Comparison of ENCODE assay signal across 8 mouse cellular contexts in the genomic region with DNA sequence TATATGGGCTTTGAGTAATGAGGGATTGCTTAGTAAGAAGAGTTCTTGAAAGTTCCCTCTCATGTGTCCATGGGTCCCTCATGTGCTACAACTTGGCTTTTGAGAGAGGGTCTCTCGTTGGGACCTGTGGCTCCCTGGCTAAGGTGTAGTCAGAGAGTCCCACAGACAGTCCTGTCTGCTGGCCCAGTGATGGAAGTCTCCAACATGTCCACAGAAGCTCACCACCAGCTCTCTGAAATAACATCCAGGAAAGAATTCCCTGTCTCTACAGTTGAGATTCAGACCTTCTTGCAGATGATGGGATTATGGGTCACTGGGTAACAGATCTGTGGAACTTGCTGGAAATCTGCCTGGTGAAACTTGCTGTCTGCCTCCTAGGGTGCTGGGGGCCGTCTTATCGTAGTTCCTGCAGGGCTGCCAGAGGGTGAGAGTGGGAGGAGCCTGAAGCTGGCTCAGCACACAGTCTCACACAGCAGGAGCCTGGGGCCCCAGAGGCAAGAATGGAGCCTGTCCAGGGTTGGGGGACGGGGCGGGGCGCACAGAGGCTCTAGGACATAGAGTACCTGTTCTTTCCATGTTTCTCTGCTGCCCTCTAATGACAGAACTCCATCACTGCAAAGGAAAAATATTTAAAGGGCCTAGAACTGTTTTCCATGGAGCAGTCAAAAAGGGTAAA. TPM values are rescaled to one million over a fixed set of nuclear protein-coding genes. Genes with fewer than 3 reads are reported as not detected.
DNase-seq lines count a peak whose midpoint lies in the region; ATAC-seq lines count a peak whose summit lies in the region.

No protein-coding gene starts in this region.

- H3K4me1 ChIP-seq in hindbrain, embryonic 15.5 days (replicated peaks), result peaks cover 9% of the 10 kb centered on the region; the same call in 1 of the 2 replicates

- 0 out of 2 replicates have a peak overlapping the region, but pooled peaks have one; percentile 19 for H3K9ac ChIP-seq in hindbrain, embryonic 15.5 days

- DNase-seq in R1 (ENCODE audit: low read depth, low spot score), result peak; percentile 95
- DNase-seq in cerebellum, postnatal 25 days, result peak; percentile 74 to 86
- peak; percentile 61 to 75 for DNase-seq in frontal cortex, postnatal 36 days (ENCODE audit: low spot score in 2 of 2)
- peak; percentile 63 to 66 for DNase-seq in left cerebral cortex, adult 18-20 months (ENCODE audit: low spot score in 2 of 2)
- DNase-seq in lung, postnatal 4 days, result peak; percentile 89 to 95
- peak; percentile 95 for DNase-seq in retina, postnatal 1 day
- peak; percentile 37 to 80 for DNase-seq in urinary bladder, adult 18-20 months (ENCODE audit: low spot score in 2 of 2)

- H3K36me3 ChIP-seq in hindbrain, embryonic 15.5 days, result no peaks in the 10 kb centered on the region

- H3K9me3 ChIP-seq in hindbrain, embryonic 15.5 days, result no peaks in the 10 kb centered on the region

- H3K27me3 ChIP-seq in hindbrain, embryonic 15.5 days, result no peaks in the 10 kb centered on the region

- ATAC-seq in hindbrain, embryonic 15.5 days (ENCODE audit: low FRiP score, low read depth), result peak; percentile 94

- H3K27ac ChIP-seq in hindbrain, embryonic 15.5 days (replicated peaks), result peak overlapping the region; percentile 25; the same call in 1 of the 2 replicates

- peak overlapping the region; percentile 28 for H3K4me3 ChIP-seq in hindbrain, embryonic 15.5 days

- WGBS in hindbrain, embryonic 15.5 days, result 12% methylated on average over 6 of the region's 6 CpGs

- peak overlapping the region; percentile 58 for H3K4me2 ChIP-seq in hindbrain, embryonic 15.5 days

RNA-seq across cellular contexts. Expression of a gene that starts 7.3 kb away (rescaled TPM):
- 8.3 and 8.4 TPM in 2 replicates for polyA plus RNA-seq in hindbrain, embryonic 15.5 days (2015; fragmentation: Nextera tagmentation; extraction: Ambion mirVana)
- 10 to 100 TPM; 17.4 to 20.2 TPM for total RNA-seq in left cerebral cortex, adult 18-20 months (2021)

RNA-seq across cellular contexts. Expression of a gene that starts 32.1 kb away (rescaled TPM):
- not detected in 2 replicates for polyA plus RNA-seq in hindbrain, embryonic 15.5 days (2015; fragmentation: Nextera tagmentation; extraction: Ambion mirVana)
- not detected for total RNA-seq in left cerebral cortex, adult 18-20 months (2021)

RNA-seq across cellular contexts. Expression of a gene that starts 34.9 kb away (rescaled TPM):
- polyA plus RNA-seq in hindbrain, embryonic 15.5 days (2015; fragmentation: Nextera tagmentation; extraction: Ambion mirVana), result 25.8 and 25.9 TPM in 2 replicates
- 10 to 100 TPM; 13.2 to 13.5 TPM for total RNA-seq in left cerebral cortex, adult 18-20 months (2021)

RNA-seq across cellular contexts. Expression of a gene that starts 57.2 kb away (rescaled TPM):
- polyA plus RNA-seq in hindbrain, embryonic 15.5 days (2015; fragmentation: Nextera tagmentation; extraction: Ambion mirVana), result 4.5 and 5.6 TPM in 2 replicates
- total RNA-seq in left cerebral cortex, adult 18-20 months (2021), result 10 to 100 TPM; 15.7 to 17.2 TPM

Comparison
In these comparisons a context has a peak if more than half of its experiments do, and no peak if none do; other contexts are left out.
1. Peak in every context shown above with its lines: DNase-seq, ATAC-seq, H3K4me3 ChIP-seq and H3K27ac ChIP-seq.